8 mouse cellular contexts compared by ENCODE assay signal in the genomic region with DNA sequence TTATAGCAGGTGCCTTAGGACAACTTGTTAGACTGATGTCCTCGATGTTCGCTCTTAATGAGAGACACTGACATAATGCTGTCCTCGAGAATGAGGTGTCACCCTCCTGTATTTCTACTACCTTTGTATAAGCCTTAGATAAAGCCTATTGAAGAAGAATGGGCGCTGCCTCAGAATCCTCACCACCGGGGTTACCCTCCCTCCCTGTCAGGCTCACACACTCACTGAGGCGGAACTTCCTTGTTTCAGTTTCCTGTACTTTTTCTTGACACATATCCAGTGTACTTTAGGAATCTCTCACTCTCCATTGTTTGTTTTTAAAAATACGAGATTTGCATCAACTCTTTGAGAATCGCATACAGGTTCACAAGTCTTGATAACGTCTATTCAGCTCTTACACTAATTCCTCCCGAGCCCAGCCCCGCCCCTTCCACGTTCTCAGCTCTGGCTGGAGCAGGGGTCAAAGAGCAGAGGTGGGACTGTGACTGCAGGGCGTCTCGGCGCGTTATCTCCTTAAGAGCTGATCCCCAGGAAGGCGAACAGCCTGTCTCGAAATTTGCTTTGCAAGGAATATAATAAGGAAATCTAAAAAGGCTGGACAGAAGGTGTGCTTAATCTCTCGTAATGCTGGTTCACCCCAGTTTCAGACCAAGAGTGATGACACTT. TPM values are rescaled to one million over a fixed set of nuclear protein-coding genes. Genes with fewer than 3 reads are reported as not detected.
DNase-seq lines count a peak whose midpoint lies in the region; ATAC-seq and TF ChIP-seq lines count a peak whose summit lies in the region.

No protein-coding gene starts in this region.

- H3K9ac ChIP-seq in heart, postnatal 0 days (replicated peaks; ENCODE audit: low read depth, low read length), result peak overlapping the region; percentile 52; the same call in 1 of the 2 replicates

- 10% methylated on average over 19 of the region's 19 CpGs for WGBS in heart, postnatal 0 days
- 10% methylated on average over 19 of the region's 19 CpGs for WGBS in midbrain, embryonic 10.5 days

- TF ChIP-seq POLR2A in bone marrow macrophage, adult 2 months (IDR thresholded peaks at IDR 0.05; ENCODE audit: borderline replicate concordance, low read depth, low read length), result no peak

- H3K4me2 ChIP-seq in heart, postnatal 0 days (ENCODE audit: low read depth, low read length), result peak overlapping the region; percentile 71

- peaks cover 8% of the 10 kb centered on the region for H3K4me1 ChIP-seq in bone marrow macrophage, adult 2 months (ENCODE audit: control insufficient read depth, insufficient read depth, low read length)
- no peaks in the 10 kb centered on the region for H3K4me1 ChIP-seq in heart, postnatal 0 days (ENCODE audit: control insufficient read depth, insufficient read depth)
- peaks cover 12% of the 10 kb centered on the region for H3K4me1 ChIP-seq in midbrain, embryonic 10.5 days

- H3K27me3 ChIP-seq in heart, postnatal 0 days (ENCODE audit: control insufficient read depth, insufficient read depth, low read length), result no peaks in the 10 kb centered on the region
- H3K27me3 ChIP-seq in midbrain, embryonic 10.5 days (ENCODE audit: low read depth, poor library complexity, severe bottlenecking), result no peaks in the 10 kb centered on the region

- no peak for TF ChIP-seq EP300 in heart, postnatal 0 days (IDR thresholded peaks at IDR 0.05; ENCODE audit: low read depth)

- H3K36me3 ChIP-seq in heart, postnatal 0 days (replicated peaks; ENCODE audit: control insufficient read depth, insufficient read depth, low read length), result no peaks in the 10 kb centered on the region
- no peaks in the 10 kb centered on the region for H3K36me3 ChIP-seq in midbrain, embryonic 10.5 days

- ATAC-seq in heart, postnatal 0 days (ENCODE audit: insufficient read depth, low read depth), result no peak

- no peak overlapping the region for H3K27ac ChIP-seq in bone marrow macrophage, adult 2 months (ENCODE audit: insufficient read depth, low read depth, low read length)
- H3K27ac ChIP-seq in heart, postnatal 0 days (ENCODE audit: low read depth), result no peak overlapping the region
- H3K27ac ChIP-seq in midbrain, embryonic 10.5 days (replicated peaks), result no peak overlapping the region

- peak; percentile 33 for DNase-seq in ES-CJ7 (ENCODE audit: low read depth, low spot score)
- DNase-seq in heart, postnatal 0 days (ENCODE audit: low spot score), result no peak
- peak; percentile 37 to 45 for DNase-seq in kidney, postnatal 4 days
- DNase-seq in midbrain, embryonic 10.5 days (ENCODE audit: low spot score), result peak; percentile 45
- DNase-seq in thymus, postnatal 14 days, result peak; percentile 50
- DNase-seq in ovary, postnatal 14 days (ENCODE audit: low spot score), result no peak
- no peak for DNase-seq in cerebellum, adult 8-10 months

- no peaks in the 10 kb centered on the region; the same call in 1 of the 2 replicates for H3K9me3 ChIP-seq in heart, postnatal 0 days (replicated peaks; ENCODE audit: control insufficient read depth, low read length)
- no peaks in the 10 kb centered on the region for H3K9me3 ChIP-seq in midbrain, embryonic 10.5 days (replicated peaks)

- H3K4me3 ChIP-seq in bone marrow macrophage, adult 2 months (ENCODE audit: insufficient read depth, low read length), result peak overlapping the region; percentile 62
- peak overlapping the region; percentile 51 for H3K4me3 ChIP-seq in heart, postnatal 0 days (ENCODE audit: low read depth, low read length)
- peak overlapping the region; percentile 46 for H3K4me3 ChIP-seq in midbrain, embryonic 10.5 days

- no peak for TF ChIP-seq CTCF in bone marrow macrophage, adult 2 months (IDR thresholded peaks at IDR 0.05; ENCODE audit: low read depth, low read length)
- TF ChIP-seq CTCF in heart, postnatal 0 days (IDR thresholded peaks at IDR 0.05; ENCODE audit: low read depth), result no peak

RNA-seq across cellular contexts. Expression of a gene that starts 4.9 kb away (rescaled TPM):
- polyA plus RNA-seq in bone marrow macrophage, adult 2 months (2012; ENCODE audit: insufficient read depth, insufficient read length, missing spikeins), result 0.74 TPM in 1 of 2 replicates, not detected in the other
- not detected in 2 replicates for total RNA-seq in heart, postnatal 0 days (2014; rRNA removed; ENCODE audit: low replicate concordance)
- polyA plus RNA-seq in heart, postnatal 0 days (2015; fragmentation: Nextera tagmentation; extraction: Ambion mirVana), result not detected in 2 replicates
- polyA plus RNA-seq in midbrain, embryonic 10.5 days (2016; fragmentation: Nextera tagmentation; extraction: Ambion mirVana), result not detected in 2 replicates

RNA-seq across cellular contexts. Expression of a gene that starts 39.1 kb away (rescaled TPM):
- not detected in 2 replicates for polyA plus RNA-seq in bone marrow macrophage, adult 2 months (2012; ENCODE audit: insufficient read depth, insufficient read length, missing spikeins)
- not detected in 2 replicates for total RNA-seq in heart, postnatal 0 days (2014; rRNA removed; ENCODE audit: low replicate concordance)
- not detected in 2 replicates for polyA plus RNA-seq in heart, postnatal 0 days (2015; fragmentation: Nextera tagmentation; extraction: Ambion mirVana)
- polyA plus RNA-seq in midbrain, embryonic 10.5 days (2016; fragmentation: Nextera tagmentation; extraction: Ambion mirVana), result 0.40 and 0.46 TPM in 2 replicates

Comparison
In these comparisons a context has a peak if more than half of its experiments do, and no peak if none do; other contexts are left out.
1. DNase-seq: peak in ES-CJ7 (single experiment), kidney, postnatal 4 days (2 of 2), midbrain, embryonic 10.5 days (single experiment) and thymus, postnatal 14 days (single experiment); none in heart, postnatal 0 days (single experiment), ovary, postnatal 14 days (single experiment) and cerebellum, adult 8-10 months (single experiment).
2. Peak in every context shown above with its lines, with median percentiles within 50 percentile points of each other: H3K4me3 ChIP-seq.